Mouse (Mus musculus) liver, embryonic 14.5 days (tissue): ENCODE measurements around the gene Lad1.

ENCODE experiments used
- CTCF ChIP-seq: IDR thresholded peaks from 2 replicates; pipeline ENCODE4 v1.5.1; 2016; ENCODE audit warnings: antibody characterized with exemption, low read depth, control low read depth
- EP300 ChIP-seq: IDR thresholded peaks from 2 replicates; pipeline ENCODE4 v1.6.1; 2016; ENCODE audit warnings: antibody characterized with exemption, low read depth

- TF ChIP-seq EP300 (no peak), CTCF (no peak)
These were observed 10.9 kb upstream of the Lad1 start for GRCm38 (mm10) chr1:135807546-135807945.
